Mouse (Mus musculus) thymus, adult 2 months (tissue): ENCODE data around the gene 4930503B20Rik.

Experiments
- CTCF ChIP-seq: fragments of 200-500 bp; IDR thresholded peaks from 2 replicates; pipeline ENCODE4 v1.5.1; 2012; ENCODE audit warnings: mild to moderate bottlenecking, control low read depth, low read length, moderate library complexity, borderline replicate concordance; ENCODE audit not compliant: control insufficient read depth, poor library complexity, insufficient read depth; ENCODE audit errors: extremely low read depth
- POLR2A ChIP-seq: fragments of 200-500 bp; IDR thresholded peaks from 2 replicates; pipeline ENCODE4 v1.6.1; 2012; ENCODE audit warnings: mild to moderate bottlenecking, low read length, control low read depth, moderate library complexity; ENCODE audit not compliant: control insufficient read depth, poor library complexity, insufficient read depth; ENCODE audit errors: extremely low read depth

DNA sequence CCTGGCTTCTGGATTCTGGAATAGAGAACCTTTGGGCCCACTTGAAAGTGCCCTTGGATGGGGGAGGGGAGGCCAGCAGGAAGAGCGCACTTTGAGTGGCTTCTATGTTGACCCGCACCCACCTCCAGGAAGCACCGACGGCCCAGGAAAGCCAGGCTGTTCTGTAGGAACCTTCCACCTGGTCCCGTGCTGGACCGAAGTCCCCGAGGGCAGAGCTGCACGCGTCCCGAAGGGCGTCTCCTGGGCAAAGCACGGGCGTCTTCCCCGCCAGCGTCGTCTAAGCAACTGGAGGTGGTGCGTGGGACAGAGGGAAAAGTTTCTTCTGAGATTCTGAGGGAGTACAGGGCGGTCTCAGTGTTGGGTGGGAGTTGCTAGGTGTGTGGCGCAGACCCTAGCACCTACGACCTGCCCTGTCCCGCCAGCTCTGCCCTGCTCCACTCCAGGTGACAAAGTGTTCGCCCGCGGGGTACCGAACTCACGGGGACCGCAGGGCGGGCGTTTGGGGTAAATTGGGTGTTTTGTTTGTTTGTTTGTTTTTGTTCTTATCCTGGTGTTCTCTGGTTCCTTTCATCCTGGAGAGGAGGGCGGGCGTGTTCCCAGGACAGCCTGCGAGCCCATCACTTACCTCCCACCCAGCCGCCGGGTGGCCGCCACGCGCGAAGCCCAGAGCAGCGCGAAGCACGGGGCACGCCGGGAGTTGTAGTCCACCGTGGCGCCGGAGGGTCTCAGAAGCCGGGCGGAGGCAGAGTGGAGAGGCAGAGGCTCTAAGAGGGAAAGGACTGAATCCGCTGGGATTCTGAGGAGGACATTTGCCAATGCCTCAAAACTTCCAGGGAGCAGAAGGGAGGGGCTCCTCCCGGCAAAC is 33.9 kb upstream of the 4930503B20Rik start, which contains the start of gene Samd13:
- TF ChIP-seq CTCF (peak; percentile 22; the same call in 1 of the 2 replicates), POLR2A (0 out of 2 replicates have a peak, but pooled peaks have one; percentile 14)
